Mouse (Mus musculus) layer of hippocampus, adult 2 months (tissue): Measurements from ENCODE around the gene Gm21958. TPM values are rescaled to one million over a fixed set of nuclear protein-coding genes. Genes with fewer than 3 reads are reported as not detected.
"Not testable (repeated sequence)": the region's sequence is repeated elsewhere in the genome, so short reads cannot be mapped to it uniquely, and the experiment has no call there.

Experiments used
- DNase-seq, 2 experiments: peaks; one replicate each; pipeline ENCODE4 v3.0.0; 2022; ENCODE audit warnings: low spot score in 2 of 2
- H3K27ac ChIP-seq: fragments of 200-600 bp; 2 replicates; pipeline ENCODE4 v1.8.1; 2022
- H3K4me3 ChIP-seq: fragments of 200-600 bp; 2 replicates; pipeline ENCODE4 v1.8.1; 2022; ENCODE audit warnings: mild to moderate bottlenecking
- CTCF ChIP-seq: fragments of 200-600 bp; conservative IDR thresholded peaks from 2 replicates; pipeline ENCODE4 v1.8.1; 2022; ENCODE audit warnings: antibody characterized with exemption, mild to moderate bottlenecking, moderate library complexity
- total RNA-seq, 2 experiments: library from RNA; stranded (reverse); gene quantifications; 2 replicates each; pipeline ENCODE4 v1.2.3; 2021

Gene Gm21958
- total RNA-seq, 2 experiments from 2014 or later, result not detected

DNA sequence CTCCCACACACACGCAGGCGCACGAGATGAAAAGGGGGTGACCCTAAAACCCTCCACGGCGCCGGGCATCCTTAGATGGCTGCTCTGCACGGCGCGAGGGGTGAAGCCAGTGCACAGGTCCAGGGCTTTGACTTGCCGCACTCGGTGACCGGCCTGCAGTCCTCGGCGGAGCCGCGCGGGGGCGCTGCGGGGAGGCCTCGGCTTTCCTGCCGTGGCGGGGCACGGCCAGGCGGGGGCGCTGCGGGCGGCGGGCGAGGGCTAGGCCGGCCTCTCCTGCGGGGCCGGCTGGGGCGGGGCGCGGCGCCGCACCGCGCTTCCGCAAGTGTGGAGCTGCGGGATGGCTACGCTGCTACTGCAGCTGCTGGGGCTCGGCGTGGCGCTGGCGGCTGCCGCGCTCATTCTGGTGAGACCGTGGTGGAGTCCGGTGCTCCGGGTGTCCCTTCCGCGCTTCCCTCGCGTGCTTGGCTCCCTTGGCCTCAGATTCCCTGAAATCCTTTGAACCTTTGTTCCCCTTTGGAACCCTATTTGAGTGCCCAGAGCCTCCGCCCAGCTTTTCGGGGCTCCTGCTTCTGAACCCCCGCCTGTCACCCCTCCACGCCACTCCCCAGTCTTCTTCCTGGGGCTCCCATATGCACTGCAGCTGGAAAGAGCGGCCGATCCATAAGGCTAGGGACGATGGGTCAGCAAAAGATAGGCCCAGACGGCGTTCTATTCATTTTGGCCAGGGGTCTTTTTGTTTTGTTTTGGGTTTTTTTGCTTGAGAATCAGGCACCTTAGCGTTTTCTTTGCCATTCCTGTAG, 21.3 kb upstream of the Gm21958 start, which contains the start of the genes Exosc8 and Alg5:
Gene Exosc8, minus strand, starts transcription at position 147 of the 800 bp plus-strand sequence.
Gene Alg5, plus strand, starts transcription at position 293 of the 800 bp plus-strand sequence.
- DNase-seq, result peak; percentile 84 to 94
- peak within 1 kb of the TSS; percentile 75 for H3K4me3 ChIP-seq
- H3K27ac ChIP-seq, result peak within 1 kb of the TSS; percentile 98
- TF ChIP-seq CTCF, result peak; percentile 81

DNA sequence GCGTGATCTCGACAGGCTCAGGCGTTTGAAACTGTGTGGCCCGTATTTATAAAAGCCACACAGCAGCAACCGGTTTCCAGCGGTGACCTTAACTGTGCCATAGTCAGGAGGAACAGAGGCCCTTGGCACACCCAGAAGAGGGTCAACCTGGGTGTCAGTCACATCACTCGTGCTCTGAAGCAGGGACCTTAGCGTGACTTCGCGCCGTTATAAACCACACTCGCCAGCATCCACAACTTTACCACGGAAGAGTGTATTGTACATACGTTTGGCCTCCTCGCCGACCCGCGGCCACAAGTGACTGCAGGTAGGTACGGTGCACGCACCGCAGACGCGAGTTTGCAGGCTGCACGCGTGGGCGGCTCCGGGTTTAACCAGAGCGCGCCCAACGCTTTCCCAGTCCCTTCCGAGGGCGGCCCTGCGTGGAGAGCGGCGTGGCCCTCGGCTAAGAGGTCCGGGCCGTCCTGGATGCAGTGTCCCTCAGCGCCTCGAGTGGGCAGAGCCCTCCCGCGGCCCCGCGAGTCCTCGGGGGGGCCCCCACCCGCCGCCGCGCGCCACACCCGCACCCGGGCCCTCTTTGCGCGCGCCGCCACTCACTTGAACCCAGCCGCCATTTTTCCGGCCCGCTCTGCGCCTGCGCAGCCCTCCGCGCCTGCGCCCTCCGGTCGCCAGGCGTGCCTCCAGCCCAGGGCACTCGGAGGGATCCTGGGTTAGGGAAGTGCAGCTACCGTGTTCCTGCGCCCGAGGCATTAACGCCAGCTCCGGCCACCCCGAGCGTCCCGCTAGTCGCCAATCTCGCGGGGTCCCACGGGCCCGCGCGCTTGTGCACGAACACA, 20.5 kb upstream of the Gm21958 start:
- DNase-seq, result peak; percentile 82 to 94
- peak overlapping the region; percentile 75 for H3K4me3 ChIP-seq
- H3K27ac ChIP-seq, result peak overlapping the region; percentile 98
- no peak for TF ChIP-seq CTCF

DNA sequence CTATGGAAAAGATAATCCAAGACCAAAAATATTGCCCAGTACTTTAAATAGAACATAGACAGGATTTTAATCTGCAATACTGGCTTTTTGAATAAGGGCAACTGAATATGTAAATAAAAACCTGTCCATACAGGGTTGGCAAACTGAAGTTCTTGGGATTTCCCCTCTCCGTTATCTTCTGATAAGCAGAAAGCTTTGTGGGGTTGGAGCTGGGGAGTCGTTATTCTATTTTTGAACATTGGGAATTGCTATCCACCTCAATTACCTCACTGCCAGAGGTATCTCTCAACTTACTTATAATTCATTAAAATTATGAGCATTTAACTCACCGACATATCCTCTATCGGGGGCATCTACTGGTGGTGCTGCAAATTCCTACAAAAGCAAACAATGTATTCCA, 18.2 kb upstream of the Gm21958 start:
- no peak for TF ChIP-seq CTCF
- no peak overlapping the region for H3K4me3 ChIP-seq
- no peak overlapping the region for H3K27ac ChIP-seq
- DNase-seq, result no peak

DNA sequence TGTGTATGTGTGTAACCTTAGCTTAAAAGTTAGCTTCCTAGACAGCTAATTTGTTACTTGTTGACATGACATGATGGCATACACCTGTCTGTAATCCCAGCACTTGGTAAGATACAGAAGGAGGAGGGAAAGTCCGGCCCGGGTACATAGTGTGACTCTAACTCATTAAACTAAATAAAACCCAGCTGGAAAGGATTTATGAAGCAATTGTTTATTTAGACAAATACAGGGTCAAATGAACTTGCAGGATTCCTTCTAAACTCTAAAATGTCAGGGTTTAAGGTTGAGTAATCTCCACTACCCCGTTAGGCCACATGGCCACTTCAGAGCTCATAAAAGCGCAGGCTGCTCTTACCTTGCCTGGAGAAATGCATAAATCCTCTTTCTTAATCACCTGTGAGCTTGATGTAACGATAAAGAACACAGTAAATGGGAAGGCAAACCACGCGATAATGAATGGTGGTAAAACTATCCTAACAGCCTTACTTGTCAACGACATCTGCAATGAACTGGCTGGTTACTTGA, 17.5 kb upstream of the Gm21958 start:
- no peak for DNase-seq
- no peak for TF ChIP-seq CTCF
- Histone ChIP-seq H3K4me3 (no peak overlapping the region), H3K27ac (no peak overlapping the region)

DNA sequence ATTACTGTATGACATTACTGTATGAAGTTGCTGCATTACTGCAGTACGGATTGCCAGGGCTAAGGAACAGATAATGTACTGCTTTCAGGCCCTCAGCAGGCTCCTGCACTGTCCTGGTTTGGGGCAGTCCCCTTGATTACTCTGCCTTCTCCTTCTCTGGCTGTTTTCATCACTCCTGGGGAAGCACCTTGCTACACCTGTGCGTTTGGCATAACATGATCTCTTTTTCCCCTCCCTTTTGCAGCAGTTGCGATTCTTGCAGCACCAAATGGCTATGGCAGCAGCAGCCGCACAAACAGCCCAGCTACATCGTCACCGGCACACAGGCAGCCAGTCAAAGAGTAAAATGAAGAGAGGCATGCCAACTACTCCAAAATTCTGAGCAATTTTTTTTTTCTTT, 13.9 kb upstream of the Gm21958 start:
- no peak overlapping the region for H3K4me3 ChIP-seq
- H3K27ac ChIP-seq, result no peak overlapping the region
- DNase-seq, result no peak
- TF ChIP-seq CTCF, result no peak

DNA sequence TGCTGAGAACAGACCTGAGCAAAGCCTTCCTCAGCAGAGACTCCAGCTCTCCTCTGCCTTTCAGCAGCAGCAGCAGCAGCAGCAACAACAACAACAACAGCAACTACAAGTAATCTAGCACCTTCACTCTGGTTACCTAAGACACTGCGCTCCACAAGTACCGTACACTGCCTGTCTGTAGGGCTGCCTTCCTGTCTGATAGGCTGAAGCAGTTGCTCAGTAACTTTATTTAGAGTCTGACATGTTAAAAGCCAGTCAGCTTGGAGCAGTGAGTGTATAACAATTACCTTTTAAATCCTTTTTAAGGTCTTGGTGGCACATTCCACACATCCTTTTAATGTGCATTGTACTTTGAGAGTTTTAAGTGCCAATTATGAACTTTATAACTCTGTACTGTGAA, 13.4 kb upstream of the Gm21958 start:
- DNase-seq, result no peak
- no peak overlapping the region for H3K27ac ChIP-seq
- no peak for TF ChIP-seq CTCF
- H3K4me3 ChIP-seq, result no peak overlapping the region

DNA sequence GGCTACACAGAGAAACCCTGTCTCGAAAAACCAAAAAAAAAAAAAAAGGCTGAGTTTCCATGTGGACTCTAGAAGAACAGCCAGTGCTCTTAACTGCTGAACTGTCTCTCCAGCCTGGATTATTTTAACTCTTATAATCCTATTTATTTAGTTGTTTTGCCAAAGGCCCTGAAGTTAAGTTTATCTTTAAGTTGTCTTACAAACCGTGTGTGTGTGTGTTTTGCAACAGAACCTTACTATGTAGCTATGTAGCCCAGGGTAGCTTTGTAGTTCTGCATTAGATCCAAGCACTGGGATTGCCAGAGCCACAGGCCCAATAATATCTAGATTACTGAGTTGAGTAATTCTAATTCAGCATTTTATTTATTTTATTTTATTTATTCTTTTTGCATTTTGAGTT, 11.2 kb upstream of the Gm21958 start:
- TF ChIP-seq CTCF, result no peak
- DNase-seq, result no peak
- H3K27ac ChIP-seq, result no peak overlapping the region
- H3K4me3 ChIP-seq, result no peak overlapping the region

DNA sequence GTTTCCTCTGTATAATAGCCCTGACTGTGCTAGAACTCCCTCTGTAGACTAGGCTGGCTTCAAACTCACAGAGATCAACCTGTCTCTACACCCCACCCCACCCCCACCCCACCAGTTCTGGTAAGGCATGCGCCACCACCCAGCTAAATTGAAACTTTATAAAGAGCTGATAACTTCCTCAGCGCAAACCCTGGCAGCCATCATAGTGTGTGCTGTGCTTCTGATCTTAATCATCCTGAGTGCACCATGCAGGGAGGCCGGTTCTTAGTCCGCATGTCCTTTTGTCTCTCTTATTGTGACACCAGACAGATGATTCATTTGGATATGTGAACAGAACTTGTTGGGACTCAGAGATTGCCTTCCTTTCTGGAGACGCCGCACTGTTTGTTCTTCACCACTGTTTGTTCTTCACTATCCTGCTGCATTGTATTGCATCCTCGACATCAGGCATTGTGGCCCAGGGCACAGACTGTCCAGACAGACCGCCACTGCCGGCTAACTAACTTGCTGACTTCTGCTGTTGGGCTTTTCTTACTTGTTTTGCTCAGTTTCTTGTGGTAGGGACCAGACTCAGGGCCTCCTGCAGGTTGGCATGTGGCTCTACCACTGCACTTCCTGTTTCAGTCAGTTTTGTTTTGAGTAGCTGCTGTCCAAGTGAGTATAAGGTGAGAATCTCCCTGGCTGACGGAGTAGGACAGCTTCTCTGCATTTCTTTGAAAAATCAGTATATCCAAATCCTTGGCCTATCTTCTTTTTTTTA, 9.8 kb upstream of the Gm21958 start:
- no peak overlapping the region for H3K27ac ChIP-seq
- peak; percentile 19; the same call in 1 of the 2 replicates for TF ChIP-seq CTCF
- DNase-seq, result no peak
- H3K4me3 ChIP-seq, result no peak overlapping the region

DNA sequence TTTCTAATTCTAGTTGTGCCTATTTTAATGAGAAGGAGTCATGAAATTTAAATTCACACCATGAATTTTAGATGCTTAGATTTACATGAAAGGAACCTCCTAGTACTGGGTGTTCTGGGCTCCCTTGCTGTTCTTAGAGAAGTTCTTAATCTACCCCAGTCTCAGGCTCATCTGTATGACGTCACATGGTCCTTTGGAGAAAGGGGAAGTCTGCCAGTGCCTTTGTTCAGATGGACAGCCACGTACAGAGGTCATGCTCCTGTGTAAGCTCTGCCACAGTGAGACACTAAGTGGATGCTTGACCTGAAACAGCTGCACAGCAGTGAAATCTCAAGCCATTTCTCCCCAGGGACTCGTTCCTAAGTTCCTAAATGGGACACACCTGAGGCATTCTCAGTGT, 4.8 kb upstream of the Gm21958 start:
- TF ChIP-seq CTCF, result no peak
- Histone ChIP-seq H3K27ac (no peak overlapping the region), H3K4me3 (no peak overlapping the region)
- DNase-seq, result no peak

DNA sequence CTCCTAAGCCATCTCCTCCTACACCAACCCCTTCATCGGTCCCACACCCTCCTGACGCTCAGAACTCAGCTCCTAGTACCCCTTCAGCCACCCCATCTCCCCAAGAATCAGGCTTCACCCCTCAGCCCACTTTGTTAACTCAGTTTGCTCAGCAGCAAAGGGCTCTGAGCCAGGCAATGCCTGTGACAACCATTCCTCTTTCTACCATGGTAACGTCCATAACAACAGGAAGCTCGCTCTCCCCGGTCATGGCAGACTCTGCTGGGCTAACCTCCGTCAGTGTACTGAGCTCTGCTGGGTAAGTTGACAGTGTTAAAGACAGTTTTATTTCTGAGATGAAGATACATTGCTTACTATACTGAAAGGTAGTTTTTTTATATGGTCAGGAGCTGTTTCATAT, 3.2 kb upstream of the Gm21958 start:
- no peak for DNase-seq
- H3K4me3 ChIP-seq, result no peak overlapping the region
- TF ChIP-seq CTCF, result no peak
- H3K27ac ChIP-seq, result no peak overlapping the region

DNA sequence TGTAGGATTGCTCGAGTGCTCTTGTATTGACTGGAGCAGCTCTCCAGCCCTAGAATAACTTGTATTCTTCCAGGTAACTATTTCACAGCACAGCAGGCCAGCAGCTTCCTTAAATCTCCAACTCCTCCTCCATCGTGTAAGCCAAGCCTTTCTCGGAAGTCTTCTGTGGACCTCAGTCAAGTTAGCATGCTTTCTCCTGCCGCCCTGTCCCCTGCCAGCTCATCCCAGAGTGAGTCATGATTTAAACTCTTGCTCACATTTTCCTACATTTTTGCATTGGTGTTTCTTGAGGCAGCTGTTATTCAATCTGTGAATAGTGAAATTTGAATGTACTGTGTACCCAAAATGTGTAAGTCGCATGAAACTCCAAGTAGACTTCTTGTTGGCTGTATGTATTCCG, 1.3 kb upstream of the Gm21958 start:
- peak in 1 of 2 experiments; percentile 44 for DNase-seq
- no peak for TF ChIP-seq CTCF
- Histone ChIP-seq H3K27ac (no peak overlapping the region), H3K4me3 (no peak overlapping the region)

DNA sequence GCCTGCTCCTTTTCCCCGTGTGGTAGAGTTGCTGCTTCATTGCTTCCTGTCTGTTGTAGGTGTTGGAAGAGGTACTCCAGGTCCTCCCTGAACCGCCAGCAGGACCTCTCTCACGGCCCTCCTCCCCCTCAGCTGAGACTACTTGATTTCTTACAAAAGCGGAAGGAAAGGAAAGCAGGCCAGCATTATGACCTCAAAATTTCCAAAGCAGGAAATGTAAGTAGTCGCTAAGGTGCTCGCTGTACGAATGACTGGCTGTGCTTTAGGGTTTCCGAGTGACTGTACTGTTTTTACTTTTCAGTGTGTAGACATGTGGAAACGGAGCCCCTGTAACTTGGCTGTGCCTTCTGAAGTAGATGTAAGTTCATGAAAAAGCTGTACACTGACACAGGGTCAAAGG, 5.2 kb downstream of the Gm21958 start:
- Histone ChIP-seq H3K27ac (no peak overlapping the region), H3K4me3 (no peak overlapping the region)
- no peak for DNase-seq
- no peak for TF ChIP-seq CTCF

DNA sequence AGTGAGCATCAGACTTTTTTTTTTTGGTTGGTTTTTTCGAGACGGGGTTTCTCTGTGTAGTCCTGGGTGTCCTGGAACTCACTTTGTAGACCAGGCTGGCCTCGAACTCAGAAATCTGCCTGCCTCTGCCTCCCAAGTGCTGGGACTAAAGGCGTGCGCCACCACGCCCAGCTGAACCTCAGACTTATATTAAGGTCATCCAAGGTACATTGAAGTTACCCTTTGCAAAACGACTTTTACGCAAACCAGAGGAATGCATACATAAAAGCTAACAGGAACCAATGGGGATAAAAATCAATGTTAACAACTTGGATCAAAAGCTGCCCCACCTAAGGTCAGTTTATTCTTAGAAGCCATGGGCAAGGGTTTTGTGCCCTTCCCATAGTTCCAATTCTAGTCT, 10.0 kb downstream of the Gm21958 start:
- H3K4me3 ChIP-seq, H3K27ac ChIP-seq: not testable (repeated sequence)

More for the DNA sequence above, 10.0 kb downstream of the Gm21958 start:
- not testable (repeated sequence) for DNase-seq
